Mouse (Mus musculus) megakaryocyte-erythroid progenitor cell, adult 5-6 weeks (primary cell): ENCODE results near the gene March2. TPM values are rescaled to one million over a fixed set of nuclear protein-coding genes. Genes with fewer than 3 reads are reported as not detected.

Source experiments
- ATAC-seq: replicated peaks from 2 replicates; pipeline ENCODE4 v1.8.0; 2016; ENCODE audit warnings: mild to moderate bottlenecking, inconsistent platforms; ENCODE audit not compliant: severe bottlenecking, poor library complexity, low FRiP score, low TSS enrichment
- total RNA-seq, 2 experiments: library from RNA; stranded (forward) in 1 of 2; stranded (reverse) in 1 of 2; fragments of 200-1000, 215-1000 nt in 1 of 2; fragments of >200 nt in 1 of 2; fragmentation: Nextera tagmentation in 1 of 2; gene quantifications; 2 replicates each; pipeline ENCODE4 v1.2.3; 2014 to 2017

Gene March2
- total RNA-seq, 2 experiments from 2014 or later, result 48.1 to 55.5 TPM

DNA sequence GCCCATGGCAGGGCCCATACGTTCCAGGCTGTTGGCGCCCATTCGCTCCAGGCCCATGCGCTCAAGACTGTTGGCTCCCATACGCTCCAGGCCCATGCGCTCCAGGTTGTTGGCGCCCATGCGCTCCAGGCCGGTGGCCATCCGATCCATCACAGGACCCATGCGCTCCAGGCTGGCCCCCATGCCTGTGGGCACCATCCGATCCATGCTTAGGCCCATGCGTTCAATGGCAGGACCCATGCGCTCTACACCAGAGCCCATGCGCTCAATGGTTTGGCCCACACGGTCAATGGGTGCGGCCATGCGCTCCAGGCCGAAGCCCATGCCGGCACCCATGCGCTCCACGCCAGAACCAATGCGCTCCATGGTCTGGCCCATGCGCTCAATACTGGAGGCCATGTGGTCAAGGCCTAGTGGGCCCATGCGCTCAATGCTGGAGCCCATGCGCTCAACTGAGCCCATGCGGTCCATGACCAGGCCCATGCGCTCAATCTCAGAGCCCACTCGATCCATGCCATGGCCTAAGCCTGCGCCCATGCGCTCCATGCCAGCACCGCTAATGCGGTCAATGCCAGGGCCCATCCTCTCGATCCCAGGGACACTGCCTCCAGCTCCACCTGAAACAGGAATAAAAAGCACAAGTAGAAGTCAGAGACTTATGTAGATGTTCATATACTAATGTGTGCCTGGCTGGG, 68.5 kb downstream of the March2 start:
- peak; percentile 45; the same call in 1 of the 2 replicates for ATAC-seq

DNA sequence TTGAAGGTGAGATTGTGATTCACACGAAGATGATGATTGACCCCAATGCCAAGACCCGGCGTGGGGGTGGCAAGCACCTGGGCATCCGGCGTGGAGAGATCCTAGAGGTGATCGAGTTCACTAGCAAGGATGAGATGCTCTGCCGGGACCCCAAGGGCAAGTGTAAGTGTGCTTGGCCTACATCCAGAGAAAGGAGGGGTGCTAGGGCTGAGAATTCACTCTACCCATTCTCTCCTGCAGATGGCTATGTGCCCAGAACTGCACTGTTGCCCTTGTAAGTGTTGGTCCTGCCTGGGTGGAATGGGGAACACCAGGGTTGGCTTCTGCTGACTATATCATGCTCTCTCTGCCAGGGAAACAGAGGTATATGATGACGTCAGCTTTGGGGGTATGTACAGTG, 73.4 kb downstream of the March2 start:
- ATAC-seq, result no peak

DNA sequence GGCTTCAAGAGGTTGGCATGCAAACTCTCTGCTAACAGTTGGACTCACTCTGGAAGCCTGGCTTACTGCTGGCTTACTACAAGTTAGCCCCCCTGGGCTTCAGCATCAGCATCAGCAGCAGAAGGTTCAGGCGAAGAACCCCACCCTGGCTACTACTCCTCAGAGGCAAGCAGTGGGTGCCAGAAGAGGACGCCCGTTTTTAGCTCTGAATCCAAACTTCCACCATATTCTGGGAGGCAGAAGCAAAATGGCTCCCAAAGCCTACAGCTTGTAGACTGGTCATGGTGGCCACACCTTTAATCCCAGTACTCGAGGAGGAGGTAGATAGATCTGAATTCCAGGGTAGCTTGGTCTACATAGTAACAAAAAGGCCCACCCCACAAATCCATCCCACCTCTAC, 74.4 kb downstream of the March2 start:
- ATAC-seq, result no peak

DNA sequence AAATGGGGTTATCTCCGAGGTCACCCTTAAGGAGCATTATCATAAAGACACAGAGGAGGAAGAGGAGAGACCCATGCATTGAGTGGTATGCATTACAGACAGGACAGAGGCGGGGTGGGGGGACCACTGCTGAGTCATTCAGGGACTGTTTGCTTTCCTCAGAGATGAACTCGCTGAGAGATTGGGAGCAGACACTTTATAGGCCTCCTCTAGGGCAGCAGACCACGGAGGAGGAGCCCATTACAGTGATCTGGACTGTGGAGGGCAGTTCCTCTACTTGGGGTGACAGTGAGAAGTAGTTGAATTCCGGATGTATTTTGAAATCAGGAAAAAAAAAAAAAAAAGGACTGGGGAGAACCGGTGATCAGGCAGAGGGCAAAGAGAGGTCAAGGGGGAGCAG, 78.7 kb downstream of the March2 start:
- ATAC-seq, result no peak

DNA sequence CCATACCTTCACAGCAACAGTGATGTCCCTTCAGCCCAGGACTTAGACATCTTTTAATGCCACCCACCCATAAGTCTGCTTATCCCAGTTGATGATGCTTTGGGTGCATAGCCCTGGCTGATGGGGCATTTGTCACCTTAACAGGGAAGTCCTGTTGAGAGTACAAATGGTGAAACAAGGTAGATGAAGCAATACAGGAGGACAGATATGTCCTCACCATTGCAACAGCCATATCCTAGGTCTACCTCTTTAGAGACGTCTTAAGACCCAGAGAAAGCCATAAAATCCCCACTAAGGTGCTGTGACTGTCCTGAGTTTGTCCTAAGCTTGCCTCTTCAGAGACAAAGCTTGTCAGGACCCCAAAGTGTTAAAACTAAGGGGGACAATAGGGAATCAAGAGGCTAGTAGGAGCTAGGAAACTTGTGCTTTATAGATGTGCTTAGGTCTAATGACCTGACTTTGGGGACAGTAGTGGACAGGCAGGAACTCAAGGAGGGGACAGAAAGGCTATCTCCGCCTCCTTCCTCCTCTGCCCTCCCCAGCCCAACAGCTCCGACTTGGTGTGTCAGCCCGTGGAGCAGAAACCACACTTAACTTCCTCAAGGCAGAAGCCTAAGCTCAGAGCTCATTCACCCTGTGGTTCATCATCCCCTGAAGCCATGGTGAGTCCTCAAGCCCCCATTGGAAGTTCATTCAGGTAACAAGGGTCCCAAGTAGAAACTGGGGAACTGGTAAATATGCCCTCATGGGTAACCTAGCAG, 80.8 kb downstream of the March2 start, which contains the start of gene Pram1:
Pram1 (plus strand) TSS at position 541 of the 761 bp plus-strand sequence.
- ATAC-seq, result no peak

DNA sequence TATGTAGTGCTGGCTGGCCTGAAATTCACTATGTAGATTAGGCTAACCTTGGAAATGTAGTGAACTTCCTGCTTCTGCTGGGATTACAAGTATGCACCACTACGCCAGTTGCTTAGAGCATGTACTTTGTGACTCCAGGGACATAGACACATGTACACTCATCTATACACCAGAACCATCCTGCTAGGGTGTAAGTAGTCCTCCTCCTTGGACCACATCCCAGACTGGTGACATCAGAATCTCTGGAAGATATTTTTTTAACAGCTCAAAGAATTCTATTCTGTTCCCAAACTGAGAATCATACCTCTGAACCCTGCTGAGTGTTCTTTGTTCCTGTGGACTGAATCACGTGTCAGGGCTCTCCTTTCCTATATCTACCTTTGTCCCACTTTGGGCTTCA, 81.4 kb downstream of the March2 start:
- ATAC-seq, result no peak

Other genes starting within 250 kb of the March2 start
- 13.2 and 22.8 TPM in 2 replicates for gene Adamts10, start 194.5 kb downstream of the March2 start, total RNA-seq (2014; fragmentation: Nextera tagmentation)
- gene Adamts10, start 194.5 kb downstream of the March2 start, total RNA-seq (2017), result 5.4 and 6.6 TPM in 2 replicates
- gene Myo1f, start 163.0 kb downstream of the March2 start, total RNA-seq (2014; fragmentation: Nextera tagmentation), result 1.0 and 6.1 TPM in 2 replicates
- 5.6 and 20.0 TPM in 2 replicates for gene Myo1f, start 163.0 kb downstream of the March2 start, total RNA-seq (2017)
- 34.3 and 57.7 TPM in 2 replicates for gene Zfp414, start 89.6 kb downstream of the March2 start, total RNA-seq (2014; fragmentation: Nextera tagmentation)
- gene Zfp414, start 89.6 kb downstream of the March2 start, total RNA-seq (2017), result 10.7 and 13.5 TPM in 2 replicates
- gene Pram1, start 80.6 kb downstream of the March2 start, total RNA-seq (2014; fragmentation: Nextera tagmentation), result 0.72 TPM in 1 of 2 replicates, not detected in the other
- gene Pram1, start 80.6 kb downstream of the March2 start, total RNA-seq (2017), result not detected in 2 replicates
- 579 and 611 TPM in 2 replicates for gene Hnrnpm, start 31.8 kb downstream of the March2 start, total RNA-seq (2014; fragmentation: Nextera tagmentation)
- 338 and 437 TPM in 2 replicates for gene Hnrnpm, start 31.8 kb downstream of the March2 start, total RNA-seq (2017)
- 98.0 and 144 TPM in 2 replicates for gene Rab11b, start 41.9 kb upstream of the March2 start, total RNA-seq (2014; fragmentation: Nextera tagmentation)
- 27.5 and 33.0 TPM in 2 replicates for gene Rab11b, start 41.9 kb upstream of the March2 start, total RNA-seq (2017)
- gene Angptl4, start 63.2 kb upstream of the March2 start, total RNA-seq (2014; fragmentation: Nextera tagmentation), result 14.9 and 18.2 TPM in 2 replicates
- 13.0 and 17.1 TPM in 2 replicates for gene Angptl4, start 63.2 kb upstream of the March2 start, total RNA-seq (2017)
- 12.0 and 19.7 TPM in 2 replicates for gene Kank3, start 91.8 kb upstream of the March2 start, total RNA-seq (2014; fragmentation: Nextera tagmentation)
- 1.6 and 2.4 TPM in 2 replicates for gene Kank3, start 91.8 kb upstream of the March2 start, total RNA-seq (2017)
- 3,294 and 3,898 TPM in 2 replicates for gene Rps28, start 105.9 kb upstream of the March2 start, total RNA-seq (2014; fragmentation: Nextera tagmentation)
- 3,120 and 3,626 TPM in 2 replicates for gene Rps28, start 105.9 kb upstream of the March2 start, total RNA-seq (2017)
- gene Ndufa7, start 105.9 kb upstream of the March2 start, total RNA-seq (2014; fragmentation: Nextera tagmentation), result 261 and 275 TPM in 2 replicates
- gene Ndufa7, start 105.9 kb upstream of the March2 start, total RNA-seq (2017), result 85.6 and 250 TPM in 2 replicates
- 11.4 and 19.2 TPM in 2 replicates for gene Cd320, start 124.4 kb upstream of the March2 start, total RNA-seq (2014; fragmentation: Nextera tagmentation)
- 14.1 and 19.6 TPM in 2 replicates for gene Cd320, start 124.4 kb upstream of the March2 start, total RNA-seq (2017)
- not detected in 2 replicates for gene Gm7029, start 155.2 kb upstream of the March2 start, total RNA-seq (2014; fragmentation: Nextera tagmentation)
- not detected in 2 replicates for gene Gm7029, start 155.2 kb upstream of the March2 start, total RNA-seq (2017)
- gene Kifc1, start 172.0 kb upstream of the March2 start, total RNA-seq (2014; fragmentation: Nextera tagmentation), result 14.7 and 31.9 TPM in 2 replicates
- gene Kifc1, start 172.0 kb upstream of the March2 start, total RNA-seq (2017), result 15.6 and 17.0 TPM in 2 replicates
- not detected in 2 replicates for gene Platr17, start 186.5 kb upstream of the March2 start, total RNA-seq (2014; fragmentation: Nextera tagmentation)
- gene Platr17, start 186.5 kb upstream of the March2 start, total RNA-seq (2017), result not detected in 2 replicates
- 60.3 and 70.5 TPM in 2 replicates for gene Daxx, start 190.7 kb upstream of the March2 start, total RNA-seq (2014; fragmentation: Nextera tagmentation)
- 41.3 and 49.0 TPM in 2 replicates for gene Daxx, start 190.7 kb upstream of the March2 start, total RNA-seq (2017)
- gene Tapbp, start 197.2 kb upstream of the March2 start, total RNA-seq (2014; fragmentation: Nextera tagmentation), result 47.9 and 65.3 TPM in 2 replicates
- 35.6 and 42.1 TPM in 2 replicates for gene Tapbp, start 197.2 kb upstream of the March2 start, total RNA-seq (2017)
- 18.0 and 18.4 TPM in 2 replicates for gene Zbtb22, start 197.2 kb upstream of the March2 start, total RNA-seq (2014; fragmentation: Nextera tagmentation)
- 14.9 and 18.6 TPM in 2 replicates for gene Zbtb22, start 197.2 kb upstream of the March2 start, total RNA-seq (2017)
- 42.6 and 49.0 TPM in 2 replicates for gene Rgl2, start 210.9 kb upstream of the March2 start, total RNA-seq (2014; fragmentation: Nextera tagmentation)
- gene Rgl2, start 210.9 kb upstream of the March2 start, total RNA-seq (2017), result 10.4 and 14.0 TPM in 2 replicates
- gene Pfdn6, start 221.7 kb upstream of the March2 start, total RNA-seq (2014; fragmentation: Nextera tagmentation), result 192 and 240 TPM in 2 replicates
- gene Pfdn6, start 221.7 kb upstream of the March2 start, total RNA-seq (2017), result 209 and 235 TPM in 2 replicates
- gene Wdr46, start 222.0 kb upstream of the March2 start, total RNA-seq (2014; fragmentation: Nextera tagmentation), result 75.2 and 76.4 TPM in 2 replicates
- gene Wdr46, start 222.0 kb upstream of the March2 start, total RNA-seq (2017), result 78.8 and 105 TPM in 2 replicates
- gene B3galt4, start 232.8 kb upstream of the March2 start, total RNA-seq (2014; fragmentation: Nextera tagmentation), result 0.90 and 1.8 TPM in 2 replicates
- gene B3galt4, start 232.8 kb upstream of the March2 start, total RNA-seq (2017), result 2.7 TPM in 1 of 2 replicates, not detected in the other
- 41.4 and 51.4 TPM in 2 replicates for gene Vps52, start 237.1 kb upstream of the March2 start, total RNA-seq (2014; fragmentation: Nextera tagmentation)
- 17.4 and 26.2 TPM in 2 replicates for gene Vps52, start 237.1 kb upstream of the March2 start, total RNA-seq (2017)
- 6,055 and 6,432 TPM in 2 replicates for gene Rps18, start 237.3 kb upstream of the March2 start, total RNA-seq (2014; fragmentation: Nextera tagmentation)
- 1,728 and 1,730 TPM in 2 replicates for gene Rps18, start 237.3 kb upstream of the March2 start, total RNA-seq (2017)